Mouse (Mus musculus) right cerebral cortex, postnatal 36 days (tissue): Measurements from ENCODE around the gene Htra2.

Experiments used
- DNase-seq, 2 experiments: peaks; one replicate each; pipeline ENCODE4 v3.0.0; 2022; ENCODE audit warnings: low spot score in 2 of 2, mixed read lengths in 1 of 2

Gene Htra2

DNA sequence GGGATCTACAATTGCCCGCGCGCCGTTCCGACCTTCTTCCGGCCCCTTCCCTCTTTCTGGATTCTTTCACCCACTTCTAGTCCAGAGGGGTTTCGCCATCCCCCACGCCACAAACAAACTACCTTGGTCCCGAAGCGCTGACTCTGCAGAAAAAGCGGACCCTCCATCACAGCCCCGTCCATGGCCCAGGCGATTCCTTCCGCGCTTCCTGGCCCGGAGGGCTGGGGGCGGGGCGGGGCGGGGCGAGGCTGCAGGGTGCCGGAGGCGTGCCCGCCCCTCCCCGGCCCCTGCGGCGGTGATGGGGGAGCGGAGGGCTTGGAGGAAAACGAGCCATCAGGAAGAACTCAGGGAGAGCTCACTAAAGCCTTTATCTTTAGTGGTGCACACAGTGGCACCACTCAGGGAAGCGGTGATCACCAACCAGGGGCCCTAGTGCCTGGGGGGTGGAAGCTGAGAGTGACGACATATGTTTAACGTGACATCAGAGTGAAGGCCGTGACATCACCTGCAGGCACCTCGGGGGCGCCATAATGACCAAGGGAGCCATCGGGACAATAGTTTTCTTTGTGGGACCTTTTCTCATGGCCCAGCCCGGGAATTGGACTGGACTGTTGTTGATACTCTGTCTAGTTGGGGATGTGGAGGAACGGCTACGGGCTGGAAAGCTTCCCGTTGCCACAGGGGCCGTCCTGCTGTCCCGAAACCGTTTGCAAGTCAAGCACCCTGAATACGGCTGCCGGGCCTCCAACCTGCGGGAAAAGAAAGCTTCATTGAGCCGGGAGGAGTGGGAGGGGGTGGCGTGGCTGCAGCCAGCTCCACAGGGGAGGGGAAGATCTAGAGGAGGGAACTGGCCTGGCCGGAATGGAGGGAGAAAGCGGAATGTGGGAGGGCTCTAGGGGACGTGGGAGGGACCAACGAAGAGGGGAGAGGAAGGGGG, 21.6 kb downstream of the Htra2 start, which contains the start of the genes Dok1 and Loxl3:
Dok1 (minus strand) TSS at position 223 of the 937 bp plus-strand sequence.
Loxl3 (plus strand) TSS at position 925 of the 937 bp plus-strand sequence.
- DNase-seq: no peak

DNA sequence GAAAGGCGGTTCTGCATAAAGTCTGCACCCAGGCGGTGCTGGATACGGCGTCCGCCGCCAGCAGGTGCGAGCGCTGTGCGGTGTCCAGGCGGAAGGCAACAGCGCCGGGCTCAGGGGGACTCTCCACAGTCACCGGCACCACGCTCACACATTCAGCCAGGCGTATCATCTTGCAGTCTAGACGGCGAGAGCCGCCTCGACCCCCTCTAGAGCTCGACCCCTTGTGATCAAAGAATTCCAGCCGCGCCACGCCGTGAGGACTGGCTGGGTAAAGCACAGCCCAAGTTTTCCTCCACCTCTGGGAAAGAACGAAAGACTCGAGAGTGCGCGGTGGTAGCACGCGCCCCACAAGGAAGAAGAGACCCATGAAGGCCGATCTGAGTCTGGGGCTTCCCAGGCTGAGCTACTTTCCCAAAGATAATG, 22.3 kb downstream of the Htra2 start:
- DNase-seq: no peak

DNA sequence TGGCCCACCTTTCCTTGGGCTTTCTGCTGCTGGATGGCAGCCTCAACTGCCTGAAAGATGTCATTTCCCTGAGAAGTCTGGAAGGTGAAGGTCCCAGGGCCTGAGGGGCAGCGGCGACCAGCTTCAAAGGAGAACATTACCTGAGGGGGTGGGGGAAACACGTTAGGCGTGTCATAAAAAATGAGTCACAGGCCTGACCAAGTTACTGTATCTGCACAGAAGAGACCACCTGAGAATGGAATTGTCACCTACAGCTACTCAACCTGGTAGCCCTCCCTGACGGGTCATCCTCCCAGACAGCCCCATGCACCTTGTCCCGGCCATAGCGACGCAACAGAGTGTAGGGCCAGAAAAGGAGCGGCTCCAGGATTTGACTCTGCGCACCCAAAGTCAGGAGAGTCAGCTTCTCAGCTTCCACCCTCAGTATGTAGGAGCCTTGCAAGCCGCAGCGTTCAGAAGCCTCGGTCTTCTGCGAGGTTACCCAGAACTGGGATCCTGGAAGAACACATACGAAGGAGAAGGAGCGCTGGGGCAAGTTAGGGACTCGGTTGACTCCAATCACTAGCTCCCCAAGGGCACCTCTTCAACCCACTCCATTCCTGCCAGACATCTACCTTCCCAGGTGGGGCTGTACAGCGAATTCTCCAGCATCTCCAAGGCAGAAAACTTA, 23.0 kb downstream of the Htra2 start:
- DNase-seq: no peak

DNA sequence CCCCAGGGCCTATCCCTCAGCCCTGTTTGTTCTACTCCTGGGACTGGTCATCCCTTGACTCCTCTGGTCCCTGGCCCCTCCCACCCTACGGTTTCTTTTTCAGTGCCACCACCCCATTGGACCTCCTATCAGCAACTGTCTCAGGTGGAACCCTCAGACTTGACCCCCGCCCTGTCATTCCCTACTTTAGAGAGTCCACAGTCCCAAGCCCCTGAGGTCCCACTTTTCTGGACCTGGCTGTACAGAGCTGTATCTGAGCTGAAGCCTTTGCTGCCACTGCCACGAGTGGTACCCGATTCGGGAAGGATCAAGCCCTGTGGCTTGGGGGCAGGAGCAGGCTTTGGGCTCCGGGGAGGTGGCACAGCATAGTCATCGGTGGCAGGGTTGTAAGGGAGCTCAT, 24.0 kb downstream of the Htra2 start:
- no peak for DNase-seq

DNA sequence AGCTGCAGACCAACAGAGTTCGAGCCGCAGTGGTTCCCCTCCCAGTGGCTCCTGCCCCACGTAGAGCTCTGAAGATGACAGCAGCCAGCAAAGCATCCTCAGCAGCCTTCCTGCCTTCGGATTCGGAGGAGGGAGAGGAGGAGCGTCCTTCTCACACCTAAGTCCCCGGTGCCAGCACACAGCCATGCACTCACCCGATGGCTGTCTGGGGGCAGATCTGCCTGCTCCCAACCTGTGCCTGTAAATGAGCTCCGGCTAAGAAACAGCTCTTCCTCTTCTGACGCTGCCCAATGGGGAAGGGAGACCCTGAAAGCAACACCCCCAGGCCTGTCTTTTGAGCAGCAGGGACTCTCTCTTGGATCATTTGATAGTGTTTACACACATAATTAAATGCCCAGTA, 25.3 kb downstream of the Htra2 start:
- DNase-seq: no peak

DNA sequence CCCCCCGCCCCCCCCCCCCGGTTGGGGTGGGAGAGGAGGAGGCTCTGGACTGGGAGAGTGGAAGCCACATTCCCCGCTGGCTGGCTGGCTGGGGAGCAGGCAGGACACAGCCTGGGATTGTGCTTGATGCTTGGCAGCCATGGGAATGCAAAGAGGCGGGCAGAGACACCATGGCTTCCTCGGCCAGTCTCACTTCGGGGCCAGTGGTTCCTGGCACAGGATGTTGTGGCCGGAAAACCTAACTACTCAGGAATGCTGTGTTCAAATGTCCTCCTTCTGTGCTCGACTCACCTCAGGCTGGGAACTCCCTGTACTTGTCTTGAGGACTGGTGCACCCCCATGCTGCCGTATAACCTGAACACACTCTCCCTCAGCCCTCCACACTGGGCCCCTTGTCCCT, 27.4 kb downstream of the Htra2 start:
- DNase-seq: no peak

DNA sequence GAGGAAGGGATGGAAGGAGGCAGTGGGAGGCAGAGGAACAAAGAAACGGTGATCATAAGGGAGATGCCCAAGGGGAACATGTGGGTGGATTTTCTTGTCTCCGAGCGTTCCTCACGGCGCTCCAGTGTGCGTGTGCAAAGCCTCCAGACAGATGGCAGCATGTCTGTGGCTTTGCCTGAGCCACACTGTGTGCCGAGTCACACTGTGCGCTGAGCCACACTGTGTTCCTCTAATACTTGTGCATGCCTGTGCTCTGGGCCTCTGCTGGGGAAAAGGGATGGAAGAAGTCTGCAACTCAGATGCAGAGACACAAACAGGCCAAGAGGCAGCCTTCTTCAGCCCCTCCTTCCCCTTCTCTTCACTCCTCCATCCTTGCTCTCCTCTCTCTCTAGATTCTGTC, 27.8 kb downstream of the Htra2 start:
- no peak for DNase-seq

DNA sequence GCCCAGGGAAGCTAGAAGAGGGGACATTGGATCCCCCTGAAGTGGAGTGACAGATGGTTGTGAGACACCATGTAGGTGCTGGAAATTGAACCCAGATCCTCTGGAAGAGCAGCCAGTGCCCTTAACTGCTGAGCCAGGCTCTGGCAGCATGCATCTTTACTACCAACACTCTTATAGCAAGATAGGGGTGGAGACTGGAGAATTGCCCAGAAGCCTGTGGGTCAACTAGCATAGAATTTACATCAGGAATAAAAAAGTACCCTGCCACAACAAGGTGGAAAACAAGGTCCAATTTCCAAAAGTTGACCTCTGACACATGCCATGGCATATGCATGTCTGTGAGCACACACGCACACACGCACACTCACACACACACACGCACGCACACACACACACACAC, 29.9 kb downstream of the Htra2 start:
- DNase-seq: no peak

DNA sequence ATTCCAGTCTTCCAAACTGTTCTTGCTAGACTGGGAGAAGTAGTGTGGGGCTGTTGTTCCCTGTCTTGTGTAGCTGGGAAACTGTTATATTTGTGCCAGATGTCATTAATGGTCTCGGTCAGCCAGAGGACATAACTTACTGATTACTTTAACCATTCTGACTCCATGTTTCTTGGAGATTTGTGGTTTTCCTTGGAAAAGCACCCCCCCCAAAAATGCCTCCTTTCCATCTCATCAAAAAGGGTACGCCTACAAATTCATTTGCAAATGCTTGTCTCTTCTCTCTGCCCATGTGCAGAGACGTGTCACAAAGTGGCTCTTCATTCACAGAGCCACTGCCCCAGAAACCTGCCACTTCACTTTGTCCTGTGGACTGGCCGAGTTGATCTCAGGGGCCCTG, 30.7 kb downstream of the Htra2 start:
- no peak for DNase-seq

DNA sequence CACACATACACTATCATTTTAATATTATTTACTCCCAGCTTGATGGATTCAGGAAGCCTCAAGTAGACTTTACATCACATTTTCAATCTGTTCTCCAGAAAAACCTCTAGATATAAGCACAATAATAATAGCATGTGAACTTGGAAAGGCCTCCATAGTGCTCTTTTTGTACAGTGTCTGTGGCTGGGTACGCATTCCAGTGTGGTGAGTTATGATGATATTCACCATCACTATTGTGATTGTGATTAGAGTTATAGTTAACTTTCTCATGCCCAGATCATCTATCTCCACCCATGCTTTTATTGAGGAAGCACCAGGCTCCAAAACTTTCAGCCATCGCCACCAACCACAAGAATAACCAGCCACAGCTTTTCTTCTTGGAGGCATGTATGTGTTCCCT, 31.3 kb downstream of the Htra2 start:
- no peak for DNase-seq

DNA sequence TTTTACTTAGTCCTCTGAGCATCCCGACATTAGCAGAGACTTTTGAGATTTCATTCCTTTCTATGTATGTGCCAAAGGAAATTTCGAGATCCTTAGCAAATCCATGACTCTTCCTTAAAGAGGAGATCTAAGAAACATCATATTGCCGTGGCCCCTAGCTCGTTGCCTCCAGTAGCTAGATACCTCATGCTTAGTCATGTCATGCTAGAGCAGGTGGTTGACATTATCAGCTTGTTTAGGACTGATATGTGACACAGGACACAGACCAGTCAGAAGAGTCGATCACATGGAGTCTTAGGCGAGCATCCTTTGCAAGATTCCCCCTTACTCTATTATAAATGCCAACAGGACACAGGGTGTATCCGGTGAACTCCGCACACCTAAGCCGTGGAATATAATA, 32.1 kb downstream of the Htra2 start:
- no peak for DNase-seq

DNA sequence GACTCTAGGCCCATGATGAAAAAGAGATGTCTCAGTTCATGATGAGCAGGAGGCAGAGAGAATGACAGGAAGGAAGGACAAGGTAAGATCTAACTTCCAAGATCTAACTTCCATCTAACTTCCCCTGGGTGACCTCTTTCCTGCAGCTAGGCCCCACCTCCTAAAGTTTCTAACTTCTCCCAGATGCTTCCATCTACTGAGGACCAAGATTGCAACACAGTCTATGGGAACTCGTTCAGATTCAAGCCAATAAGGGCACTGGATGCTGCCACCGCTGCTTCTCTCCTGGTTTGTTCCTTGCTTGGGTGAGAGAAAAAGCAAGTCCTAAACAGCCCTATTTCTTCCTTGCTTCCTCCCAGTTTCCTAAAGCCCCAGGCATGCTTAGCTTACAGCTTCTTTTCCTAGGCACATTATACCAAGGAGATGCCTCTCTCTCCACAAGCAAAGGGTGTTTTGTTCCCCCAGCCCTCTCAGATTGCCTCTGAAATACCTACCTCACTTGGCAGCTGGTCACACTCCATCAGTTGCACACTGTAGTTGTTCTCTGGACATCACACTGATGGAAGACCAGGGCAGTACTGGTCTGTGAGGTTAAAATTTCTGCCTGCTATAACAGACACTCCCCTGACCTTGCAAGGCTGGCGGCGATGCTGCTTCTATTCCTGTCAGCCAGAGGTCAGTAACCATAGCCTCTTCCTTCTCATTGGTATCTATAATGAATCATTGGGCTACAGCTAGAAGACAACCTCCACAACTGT, 34.1 kb downstream of the Htra2 start:
- no peak for DNase-seq

DNA sequence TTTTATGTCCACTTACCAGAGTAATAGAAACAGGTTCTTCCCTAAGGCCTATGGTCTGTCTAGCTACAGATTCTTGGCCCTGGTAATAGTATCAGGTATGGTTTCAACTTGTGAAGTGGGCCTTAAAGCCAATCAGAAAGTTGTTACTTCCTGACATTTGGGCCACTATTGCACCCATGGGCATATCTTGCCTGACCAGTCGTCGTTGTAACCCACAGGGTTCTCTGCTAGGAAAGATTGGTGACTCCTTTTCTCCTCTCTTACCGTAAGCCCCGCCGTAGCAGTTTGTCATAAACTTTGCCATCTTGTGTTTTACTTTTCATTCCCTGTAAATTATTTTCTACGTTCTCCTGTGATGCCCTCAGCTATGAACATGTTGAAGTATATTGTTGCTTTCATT, 35.0 kb downstream of the Htra2 start:
- no peak for DNase-seq

DNA sequence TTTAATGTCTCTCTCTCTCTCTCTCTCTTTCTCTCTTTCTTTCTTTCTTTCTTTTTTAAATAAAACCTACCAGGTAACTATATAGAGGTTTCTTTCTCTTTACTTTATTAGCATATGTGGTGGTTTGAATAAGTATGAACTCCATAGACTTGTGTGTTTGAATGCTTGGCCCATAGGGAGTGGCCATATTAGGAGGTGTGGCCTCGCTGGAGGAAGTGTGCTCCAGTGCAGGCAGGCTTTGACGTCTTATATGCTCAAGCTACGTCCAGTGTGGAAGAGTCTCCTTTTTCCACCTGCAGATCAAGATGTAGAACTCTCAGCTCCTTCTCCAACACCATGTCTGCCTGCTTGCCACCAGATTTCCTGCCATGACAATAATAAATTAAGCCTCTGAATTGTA, 36.0 kb downstream of the Htra2 start:
- no peak for DNase-seq

DNA sequence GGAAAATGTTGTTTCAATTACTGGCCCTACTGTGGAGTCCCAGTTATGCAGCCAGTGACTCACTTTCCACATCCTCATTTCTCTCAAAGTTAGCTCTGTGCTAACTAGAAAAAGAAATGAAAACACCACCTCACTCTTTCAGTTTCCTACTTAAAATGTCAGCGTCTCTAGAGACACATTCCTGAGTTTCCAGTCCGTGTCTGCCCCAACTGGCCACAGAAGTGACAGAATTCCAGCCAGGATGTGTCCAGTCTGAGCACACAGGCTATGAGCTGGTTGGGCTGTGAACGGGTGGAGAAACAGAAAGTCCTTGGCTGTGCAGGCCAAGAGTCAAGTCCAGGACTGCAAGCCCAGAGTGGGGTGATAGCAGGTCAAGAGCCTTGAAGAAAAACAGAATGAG, 37.9 kb downstream of the Htra2 start:
- no peak for DNase-seq

DNA sequence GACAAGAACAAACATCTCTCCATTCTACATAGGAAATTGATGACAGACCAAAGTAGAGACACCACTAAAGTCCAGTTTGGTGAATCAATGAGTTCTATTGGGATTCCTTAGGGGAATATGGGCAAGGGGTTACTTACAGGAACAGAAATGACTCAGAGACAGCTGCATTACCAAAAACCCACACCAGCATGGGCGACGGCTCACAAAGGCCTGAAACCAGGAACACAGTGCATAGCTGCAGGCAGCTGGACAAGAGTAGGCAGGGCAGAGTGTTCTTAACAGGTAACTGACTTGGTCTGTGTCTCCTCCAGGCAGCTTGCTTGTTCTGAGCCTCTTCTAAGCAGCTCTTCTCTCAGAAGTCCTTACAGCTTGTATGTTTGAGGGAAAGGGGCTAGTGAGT, 39.3 kb downstream of the Htra2 start:
- DNase-seq: no peak

DNA sequence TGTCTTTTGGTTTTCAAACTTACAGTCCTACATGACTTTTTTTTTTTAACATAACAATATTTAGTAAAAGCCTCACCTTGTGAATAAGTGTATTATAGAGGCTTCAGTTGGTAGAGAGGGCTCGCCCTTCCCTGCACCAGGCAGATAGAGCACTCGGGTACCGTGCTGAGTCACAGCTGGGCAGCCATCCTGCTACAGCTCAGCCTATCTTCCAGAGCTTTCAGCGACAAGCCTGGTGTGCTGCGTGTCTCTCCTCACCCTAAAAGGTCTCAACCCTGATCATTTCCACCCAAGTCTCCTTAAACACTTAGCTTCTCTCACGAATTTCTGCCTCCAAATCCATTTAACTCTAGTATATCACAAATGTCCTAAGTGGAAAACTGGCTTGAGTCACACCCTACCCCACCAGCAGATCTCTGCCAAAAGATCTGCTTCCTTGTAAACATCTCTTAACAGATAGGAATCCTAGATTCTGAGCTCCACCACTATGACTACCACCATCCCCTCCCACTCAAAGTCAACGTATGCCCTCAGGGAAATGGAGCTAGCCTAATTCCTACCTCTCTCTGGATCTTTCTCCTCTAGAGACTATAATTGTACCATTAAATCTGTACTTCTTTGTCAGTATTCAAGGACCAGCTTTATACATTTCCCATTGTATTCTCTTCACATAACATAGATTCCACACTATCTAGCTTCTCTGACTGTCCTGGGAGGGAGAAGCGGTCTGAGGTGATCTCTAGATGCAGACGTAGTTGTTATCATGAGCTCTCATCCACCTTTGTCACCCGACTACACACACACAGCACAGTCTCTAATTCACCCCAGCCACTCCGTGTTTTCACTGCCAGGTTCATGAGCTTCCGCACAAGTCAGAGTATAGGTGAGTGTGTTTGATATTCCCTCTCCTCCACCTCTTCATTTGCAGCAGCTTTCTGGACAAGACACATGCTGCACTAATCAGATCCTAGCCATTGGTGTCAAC, 40.3 kb downstream of the Htra2 start:
- no peak for DNase-seq

DNA sequence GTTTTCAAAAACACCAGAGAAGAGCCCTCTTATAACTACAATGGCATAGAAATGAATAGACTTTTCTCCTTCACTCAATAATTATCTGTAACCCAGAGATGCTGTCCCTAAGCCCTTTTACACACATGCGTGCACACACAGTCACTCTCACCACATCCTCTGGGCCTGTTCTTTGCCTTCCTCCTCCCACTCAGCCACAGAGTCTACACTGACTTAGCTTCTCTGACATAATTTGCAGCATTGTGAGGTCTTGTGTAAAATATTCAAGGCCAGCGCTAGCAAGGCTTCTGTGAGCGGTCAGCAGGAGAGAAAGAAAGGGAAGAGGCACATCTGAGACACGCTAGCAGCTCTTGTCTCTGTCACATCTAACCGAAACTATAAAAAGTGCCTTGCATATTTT, 41.6 kb downstream of the Htra2 start:
- no peak for DNase-seq

DNA sequence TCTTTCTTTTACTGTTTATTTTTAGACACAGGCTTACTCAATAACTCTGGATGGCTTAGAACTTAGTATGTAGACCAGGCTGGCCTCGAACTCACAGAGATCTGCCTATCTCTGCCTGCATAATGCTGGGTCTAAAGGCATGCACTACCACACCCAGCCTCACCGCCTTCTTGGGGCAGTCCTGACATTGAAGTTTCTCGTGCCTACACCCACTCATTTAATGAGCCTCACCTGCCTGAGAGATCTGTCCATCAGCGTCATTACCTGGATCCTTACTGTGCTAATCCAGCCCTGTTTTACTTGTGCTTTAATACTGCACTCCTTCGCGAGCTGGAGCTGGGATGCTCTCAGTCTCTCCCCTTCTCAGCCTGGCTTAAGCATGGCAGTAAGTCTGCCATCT, 43.3 kb downstream of the Htra2 start:
- DNase-seq: no peak

DNA sequence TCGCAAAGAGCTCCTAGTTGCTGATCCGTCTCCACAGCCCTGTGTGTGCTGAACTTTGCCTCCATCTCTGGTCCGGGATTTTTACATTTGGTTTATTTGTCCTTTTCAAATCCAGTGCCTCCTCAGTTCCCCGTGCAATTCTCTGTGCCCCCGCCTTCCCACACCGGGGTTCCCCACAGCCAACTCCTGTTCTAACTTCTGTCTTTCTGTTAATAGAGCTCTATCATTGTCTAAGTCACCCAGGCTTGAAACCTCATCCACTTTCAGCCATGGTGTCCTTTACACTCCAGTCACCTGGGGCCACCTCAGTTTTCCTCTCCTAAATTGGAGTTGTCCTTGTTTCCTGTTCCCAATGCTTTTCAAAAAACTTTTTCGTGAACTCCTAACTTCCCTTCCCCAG, 43.8 kb downstream of the Htra2 start:
- no peak for DNase-seq

DNA sequence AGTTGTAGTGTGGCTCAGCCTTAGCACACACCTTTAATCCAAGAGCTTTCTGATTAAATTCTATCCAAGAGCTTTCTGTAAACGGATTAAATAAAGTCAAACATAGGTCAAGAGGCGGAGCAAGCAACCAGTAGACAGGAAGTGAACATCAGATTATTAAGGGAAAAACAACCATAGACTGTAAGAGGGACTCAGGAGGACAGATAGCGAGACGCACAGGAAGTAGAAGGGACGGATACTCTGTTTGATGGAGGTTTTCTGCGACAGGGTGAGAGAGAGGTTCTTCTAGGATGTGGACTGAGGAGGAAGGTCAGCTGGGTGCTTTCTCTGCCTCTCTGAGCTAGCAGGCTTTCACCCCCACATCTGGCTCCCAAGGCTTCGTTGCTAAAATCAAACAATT, 45.1 kb downstream of the Htra2 start:
- DNase-seq: no peak
